Mouse (Mus musculus) thymus, adult 18-20 months (tissue): ENCODE data around the gene Kctd20.

Experiments
- DNase-seq, 2 experiments: peaks; one replicate each; pipeline ENCODE4 v3.0.0; 2022; ENCODE audit warnings: mixed read lengths in 2 of 2

Kctd20 gene

DNA sequence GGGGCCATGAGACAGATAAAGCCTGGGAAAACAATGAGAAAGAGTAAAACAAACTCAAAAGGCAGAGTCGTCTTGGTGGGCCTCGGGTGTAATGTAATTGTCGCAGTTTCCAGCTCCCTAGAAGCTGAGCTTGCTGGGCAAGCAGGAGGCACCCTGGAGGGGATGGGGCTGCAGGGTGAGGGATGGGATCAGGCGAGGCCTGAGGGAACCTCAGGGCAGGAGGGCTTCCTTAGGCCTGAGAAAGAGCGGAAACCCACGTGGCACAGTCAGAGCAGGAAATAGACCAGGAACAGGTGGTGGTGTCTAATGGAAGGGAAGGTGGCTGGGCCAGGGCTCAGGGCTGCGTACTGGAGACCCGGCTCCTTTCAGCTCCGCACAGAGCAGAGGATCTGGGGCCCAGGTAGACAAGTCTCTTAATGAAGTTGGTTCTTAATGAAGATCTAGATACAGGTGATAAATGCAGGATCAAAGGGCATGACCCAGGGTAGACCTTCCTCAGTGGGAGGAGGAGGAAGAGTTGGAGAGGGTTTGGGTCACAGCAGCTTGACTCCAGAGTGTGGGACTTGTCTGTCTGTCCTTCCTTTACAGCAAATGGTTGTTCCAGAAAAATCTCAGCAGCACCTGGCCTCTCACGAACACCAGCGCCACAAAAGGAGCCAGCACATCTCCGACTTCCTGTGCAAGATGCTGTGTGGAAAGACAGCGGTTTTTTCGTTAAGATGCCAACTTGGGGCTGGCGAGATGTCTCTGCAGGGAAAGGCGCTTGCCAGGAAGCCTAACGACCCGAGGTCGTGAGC lies 17.4 kb upstream of the Kctd20 start:
- DNase-seq = no peak

DNA sequence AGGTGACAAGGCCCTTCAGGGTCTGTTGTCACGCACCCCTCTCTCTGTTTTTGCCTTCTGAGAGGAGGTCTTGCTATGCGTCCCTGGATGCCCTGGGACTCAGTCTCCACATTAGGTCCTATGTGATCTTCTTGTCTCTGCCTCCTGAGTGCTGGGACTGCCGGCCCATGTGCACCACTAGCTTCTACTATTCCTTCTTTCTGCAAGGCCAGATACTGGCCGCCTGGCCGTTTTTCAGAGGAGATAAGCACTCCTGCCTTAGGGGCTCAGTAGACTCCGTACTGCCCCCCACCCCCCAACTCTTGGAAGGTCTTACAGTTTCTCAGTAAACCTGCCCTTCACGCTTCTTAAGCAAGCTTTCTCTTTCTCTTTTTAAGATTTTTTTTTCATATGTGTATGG lies 15.6 kb upstream of the Kctd20 start:
- no peak for DNase-seq

DNA sequence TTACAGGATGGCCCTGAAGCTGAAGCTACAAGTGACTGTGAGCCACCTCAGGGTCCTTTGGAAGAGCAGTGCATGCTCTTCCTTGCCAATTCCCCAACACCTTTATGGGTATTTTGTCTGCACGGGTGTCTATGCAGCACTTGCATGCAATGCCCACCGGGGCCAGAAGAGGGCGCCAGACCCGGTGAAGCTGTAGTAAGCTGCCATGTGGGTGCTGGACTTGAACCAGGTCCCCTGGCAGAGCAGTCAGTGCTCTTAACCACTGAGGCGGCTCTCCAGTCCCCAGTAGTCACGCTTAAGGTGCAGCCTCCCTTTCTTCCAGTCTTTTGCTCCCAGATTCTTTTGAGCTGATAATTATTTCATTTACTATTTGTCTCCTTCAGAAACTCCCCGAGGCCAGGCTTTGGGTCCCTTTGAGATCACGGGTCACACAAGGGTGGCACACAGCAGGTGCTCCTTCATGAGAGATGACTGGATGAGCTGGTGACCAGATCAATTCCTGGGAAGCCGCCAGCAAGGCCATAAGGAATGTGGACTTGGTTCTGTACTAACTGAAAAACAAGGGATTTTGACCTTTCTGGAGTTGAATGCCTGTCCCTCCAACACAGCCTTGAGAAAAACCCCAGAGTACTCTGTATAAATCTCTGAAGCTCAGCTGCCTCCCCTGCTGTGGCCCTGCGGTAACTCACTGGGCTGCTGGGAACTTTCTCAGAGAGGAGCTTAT lies 15.0 kb upstream of the Kctd20 start:
- peak in 1 of 2 experiments; percentile 21 for DNase-seq

DNA sequence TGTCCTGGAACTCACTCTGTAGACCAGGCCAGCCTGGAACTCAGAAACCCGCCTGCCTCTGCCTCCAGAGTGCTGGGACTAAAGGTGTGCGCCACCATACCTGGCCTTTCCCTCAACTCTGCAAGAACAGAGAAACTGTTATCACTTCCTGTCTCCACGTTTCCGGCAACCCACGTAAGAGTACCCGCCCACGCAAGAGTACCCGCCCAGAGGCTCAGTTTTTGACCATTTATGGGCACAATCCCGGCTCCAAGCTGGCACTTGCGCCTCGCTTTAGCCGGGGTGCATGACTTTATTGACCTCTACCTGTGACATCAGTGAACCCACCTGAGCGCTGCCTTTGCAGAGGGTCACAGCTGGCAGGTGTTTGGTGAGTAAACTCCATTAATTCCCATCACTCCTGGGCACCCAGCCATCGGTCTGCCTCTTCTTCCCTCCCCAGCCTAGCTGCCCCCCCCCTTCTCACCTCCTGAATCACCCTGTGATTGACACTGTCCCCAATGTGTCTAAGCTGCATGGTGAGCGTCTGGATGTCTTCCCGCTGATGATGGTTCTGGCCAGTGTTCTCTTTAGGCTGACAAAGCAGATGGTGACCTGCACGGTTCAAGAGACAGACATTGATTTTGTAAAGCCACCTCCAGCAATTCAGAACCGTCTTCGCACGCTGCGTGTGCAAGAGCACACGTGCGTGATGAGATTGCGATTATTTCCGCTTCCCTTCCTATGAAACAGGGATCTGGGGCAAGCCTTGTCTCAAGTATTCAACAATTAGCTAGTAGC lies 10.8 kb upstream of the Kctd20 start:
- DNase-seq = no peak

DNA sequence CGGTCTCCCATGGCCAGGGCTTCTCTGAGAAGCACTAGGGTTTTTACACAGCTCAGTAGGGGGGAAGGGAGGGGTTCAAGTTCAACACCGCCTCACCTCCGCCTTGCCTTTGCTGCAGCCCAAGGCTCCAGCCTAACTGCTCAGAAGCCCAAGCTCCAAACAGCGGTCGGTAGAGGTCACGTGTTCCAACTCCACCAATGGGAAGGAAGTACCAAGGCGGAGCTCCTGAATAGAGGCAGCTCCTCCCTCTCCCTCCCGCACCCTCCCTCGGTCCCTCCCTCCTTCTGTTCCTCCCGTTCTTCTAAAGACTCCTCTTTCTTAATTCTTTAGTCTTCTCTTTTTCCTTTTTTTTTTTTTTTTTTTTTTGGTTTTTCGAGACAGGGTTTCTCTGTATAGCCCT lies 9.6 kb upstream of the Kctd20 start:
- no peak for DNase-seq

DNA sequence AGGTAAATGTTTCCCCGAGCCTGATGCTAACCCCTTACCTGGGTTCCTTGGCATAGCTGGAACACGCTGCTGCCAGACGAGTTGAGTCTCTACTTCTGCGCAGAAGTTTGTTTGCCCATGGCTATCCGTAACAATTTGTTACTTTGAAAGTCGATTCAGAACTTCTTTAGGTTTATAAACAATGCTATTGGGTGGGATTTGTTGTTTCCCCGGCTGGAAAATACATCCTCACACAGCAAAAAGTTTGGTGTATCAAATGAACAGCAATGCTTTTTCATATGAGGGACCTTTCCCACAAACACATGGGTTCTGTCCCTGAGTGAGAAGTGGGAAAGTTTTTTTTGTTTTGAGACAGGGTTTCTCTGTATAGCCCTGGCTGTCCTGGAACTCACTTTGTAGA lies 8.0 kb upstream of the Kctd20 start, which contains the start of gene Pxt1:
Pxt1 (minus strand) TSS at position 101 of the 400 bp plus-strand sequence.
- DNase-seq = no peak

DNA sequence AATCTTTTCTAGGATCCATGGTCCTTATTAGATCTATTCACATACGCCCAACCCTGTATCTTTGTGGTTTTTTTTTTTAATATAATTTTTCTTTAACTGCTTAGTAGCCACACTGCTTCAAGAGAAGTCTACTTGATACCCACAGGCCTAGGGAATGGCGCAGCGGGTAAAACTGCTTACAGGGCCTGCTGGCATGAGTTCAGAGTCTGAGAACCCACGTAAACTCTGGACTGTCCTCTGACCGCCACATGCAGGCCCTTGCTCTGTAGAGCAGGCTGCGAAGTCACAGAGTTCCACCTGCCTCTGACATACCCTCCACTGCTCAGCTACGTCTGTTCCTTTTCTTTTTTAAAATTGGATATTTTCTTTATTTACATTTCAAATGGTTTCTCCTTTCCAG lies 7.3 kb upstream of the Kctd20 start:
- no peak for DNase-seq

DNA sequence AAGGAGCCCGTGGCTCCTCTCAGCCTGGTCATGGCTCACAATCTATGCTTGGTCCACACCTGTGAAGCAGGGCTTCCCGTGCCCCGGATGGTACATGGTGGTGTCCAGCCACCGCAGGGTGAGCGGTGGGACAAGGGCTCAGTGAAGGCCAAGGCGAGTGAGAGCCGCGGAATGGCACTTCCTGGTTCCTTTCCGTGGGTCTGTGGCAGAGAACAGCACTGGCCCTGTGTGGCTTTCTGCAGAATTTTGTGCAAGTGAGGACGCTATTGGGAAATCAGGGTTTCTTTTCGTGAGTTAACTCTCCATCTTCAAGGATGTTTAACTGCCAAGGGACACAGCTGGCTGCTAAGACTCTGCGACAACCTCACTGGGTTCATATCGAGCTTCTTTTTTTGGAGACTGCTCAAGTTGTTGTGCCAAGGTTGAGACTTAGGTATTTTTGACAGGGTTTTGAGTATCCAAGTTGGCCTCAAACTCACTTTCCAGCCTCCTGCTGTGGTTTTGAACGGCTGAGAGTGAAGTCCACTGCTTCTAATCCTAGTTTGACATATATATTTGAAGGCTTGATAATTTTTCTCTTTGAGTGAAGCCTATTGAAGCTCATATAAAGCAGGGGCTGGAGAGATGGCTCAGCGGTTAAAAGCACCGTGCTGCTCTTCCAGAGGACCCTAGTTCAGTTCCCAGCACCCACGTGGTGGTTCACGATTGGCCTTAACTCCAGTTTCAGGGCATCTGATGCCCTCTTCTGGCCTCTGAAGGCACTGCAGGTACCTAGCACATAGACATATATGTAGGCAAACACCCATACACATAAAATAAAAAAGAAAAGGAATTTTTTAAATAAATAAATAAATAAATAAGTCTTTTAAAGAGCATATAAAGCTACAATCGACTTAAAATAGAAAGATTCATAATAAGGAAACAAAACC lies 4.5 kb upstream of the Kctd20 start:
- no peak for DNase-seq

DNA sequence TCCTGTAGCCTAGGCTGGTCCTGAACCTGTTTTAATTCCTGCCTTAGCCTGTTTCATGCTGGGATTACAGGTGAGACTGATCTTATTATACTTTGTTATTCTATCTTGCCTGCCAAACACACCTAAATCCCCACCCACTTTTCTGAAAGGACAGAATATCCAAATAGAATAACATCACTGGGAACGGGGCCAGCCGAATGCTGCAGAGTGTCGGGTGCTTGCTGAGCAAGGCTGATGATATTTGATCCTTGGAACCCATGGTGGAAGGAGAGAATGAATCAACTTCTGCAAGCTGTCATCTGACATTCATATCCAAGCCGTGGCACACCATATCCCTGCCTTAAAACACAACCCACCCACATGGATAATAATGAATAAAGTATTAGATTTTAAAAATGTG lies 3.1 kb upstream of the Kctd20 start:
- DNase-seq = no peak

DNA sequence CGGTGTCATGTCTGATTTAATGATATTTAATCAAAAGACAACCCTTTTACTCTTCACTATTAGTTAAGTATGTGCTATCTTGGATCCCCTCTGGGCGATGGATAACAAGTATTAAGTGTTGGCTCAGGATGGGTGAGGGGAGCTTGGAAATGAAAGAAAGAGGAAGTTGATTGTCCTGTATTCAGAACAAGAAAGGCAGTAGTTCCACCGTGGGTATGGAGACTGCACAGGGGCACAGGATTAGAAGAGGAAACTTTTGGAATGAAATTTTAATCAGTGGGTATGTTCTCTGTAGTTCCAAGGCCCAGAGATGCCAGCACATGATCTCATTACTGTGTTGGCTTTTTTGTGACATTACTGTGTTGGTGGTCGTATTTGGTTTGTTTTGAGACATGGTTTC lies 999 bp upstream of the Kctd20 start:
- no peak for DNase-seq

DNA sequence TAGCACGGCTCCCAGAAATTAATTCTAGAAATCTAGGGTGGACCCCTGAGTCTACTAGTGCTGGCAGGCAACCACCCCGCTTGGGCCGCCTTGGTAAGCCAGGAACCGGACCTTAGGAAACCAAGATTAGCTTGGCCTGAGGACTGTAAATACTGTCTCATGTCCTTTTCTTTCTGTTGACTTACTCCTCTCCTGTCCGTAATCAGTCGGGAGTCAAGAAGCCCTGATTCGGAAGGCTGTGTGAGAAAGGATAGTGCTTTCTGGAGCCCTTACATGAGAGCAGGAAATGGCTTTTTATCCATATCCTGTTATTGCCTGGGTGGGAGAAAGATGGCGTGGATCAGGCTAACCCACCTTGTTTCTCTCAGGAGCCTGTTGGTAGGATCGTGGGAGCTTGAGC lies 1.5 kb downstream of the Kctd20 start:
- DNase-seq = no peak

DNA sequence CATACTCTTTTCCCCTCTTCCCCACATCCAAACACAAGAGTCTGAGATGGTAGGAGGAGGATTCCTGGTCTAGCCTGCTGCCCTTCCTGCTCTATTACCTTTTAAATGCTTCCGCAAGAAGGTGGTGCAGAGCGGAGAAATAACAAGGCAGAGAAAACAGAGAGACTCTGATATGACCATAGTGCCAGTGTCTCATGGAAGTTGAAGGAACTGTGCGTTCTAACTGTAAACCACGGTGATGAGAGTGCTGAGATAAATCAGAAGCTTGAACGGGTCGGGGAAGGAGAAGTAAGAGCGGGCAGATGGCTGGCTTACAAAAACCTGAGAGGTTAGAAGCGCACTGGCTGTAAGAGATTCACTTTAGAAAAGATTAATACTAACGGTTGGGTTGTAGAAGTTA lies 2.7 kb downstream of the Kctd20 start:
- no peak for DNase-seq

DNA sequence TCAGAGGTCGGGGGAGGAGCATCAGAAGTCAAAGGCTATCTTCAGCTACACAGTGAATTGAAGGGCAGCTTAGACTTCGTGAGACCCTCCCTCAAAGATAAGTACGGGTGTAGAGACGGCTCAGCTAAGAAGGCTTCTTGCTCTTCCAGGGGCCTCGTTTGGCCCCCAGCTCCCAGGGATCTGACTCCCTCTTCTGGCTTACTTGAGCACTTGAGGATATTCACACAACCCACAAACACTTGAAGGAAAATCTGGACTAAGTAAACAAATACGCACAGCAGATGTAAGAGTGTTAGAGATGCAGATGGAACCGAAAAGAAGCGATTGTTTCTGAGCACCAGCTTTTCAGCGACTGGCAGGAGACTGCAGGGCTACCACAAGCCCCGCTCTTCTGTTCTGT lies 8.8 kb downstream of the Kctd20 start:
- no peak for DNase-seq

DNA sequence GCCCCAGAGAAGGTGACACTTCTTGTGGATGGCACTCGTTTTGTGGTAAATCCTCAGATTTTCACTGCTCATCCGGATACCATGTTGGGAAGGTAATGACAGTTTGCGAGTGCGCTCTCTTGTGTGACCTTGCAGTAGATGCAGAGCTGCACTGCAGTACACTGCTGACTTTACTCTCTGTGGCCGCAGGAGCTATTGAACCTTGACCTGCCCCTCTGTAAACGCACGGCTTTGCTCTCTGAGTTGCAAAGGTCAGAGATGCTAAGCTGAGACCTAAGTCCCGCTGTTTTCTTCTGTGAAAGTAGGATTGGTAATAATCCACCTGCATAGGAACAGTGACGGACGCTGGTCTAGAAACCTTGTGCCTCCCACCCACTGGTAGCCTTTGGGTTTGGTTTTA lies 9.8 kb downstream of the Kctd20 start:
- DNase-seq = no peak

DNA sequence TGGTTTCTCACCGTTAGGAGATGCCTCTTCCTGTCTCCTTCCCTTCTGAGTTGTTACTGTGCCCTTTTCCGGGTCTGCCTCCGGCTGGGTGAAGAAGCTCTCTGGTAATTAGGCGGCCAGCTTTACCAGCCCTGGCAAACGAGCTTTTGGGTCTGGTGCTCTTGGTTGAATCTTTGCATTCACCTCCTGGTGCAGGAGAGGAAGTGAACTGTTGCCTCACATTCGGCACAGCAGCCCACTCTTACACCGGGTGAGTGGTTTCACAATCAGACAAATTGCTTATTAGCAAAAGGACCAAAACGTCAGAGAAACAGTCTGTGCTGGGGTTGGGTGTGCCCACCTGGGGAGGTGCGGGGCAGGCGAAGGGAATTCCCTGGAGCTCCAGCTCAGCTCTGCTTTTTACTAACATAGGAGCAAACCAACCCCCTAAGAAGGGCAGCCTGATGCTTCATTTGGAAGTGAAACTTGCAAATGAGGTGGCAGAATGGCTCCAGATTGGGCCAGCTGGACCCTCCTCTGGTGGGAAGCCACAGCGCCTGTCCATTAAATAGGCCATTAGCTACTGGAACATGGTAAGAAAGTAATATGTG lies 15.4 kb downstream of the Kctd20 start:
- no peak for DNase-seq

DNA sequence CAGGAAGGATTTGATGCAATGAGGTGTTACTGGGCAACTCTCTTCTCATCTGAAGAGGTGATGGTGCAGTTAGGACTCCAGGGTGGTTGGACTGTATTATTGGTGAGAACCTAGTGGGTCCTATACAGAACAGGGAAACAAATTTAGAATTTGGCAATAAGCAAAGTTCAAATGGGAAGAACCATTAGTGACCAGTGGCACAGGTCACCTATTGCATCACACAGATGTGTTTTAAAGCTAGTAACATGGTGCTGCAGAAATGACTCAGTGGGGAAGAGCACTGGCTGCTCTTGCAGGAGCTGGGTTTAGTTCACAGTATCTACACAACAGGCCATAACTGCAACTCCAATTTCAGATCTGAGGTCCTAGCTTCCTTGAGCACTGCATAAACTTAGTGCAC lies 18.4 kb downstream of the Kctd20 start:
- DNase-seq = no peak

DNA sequence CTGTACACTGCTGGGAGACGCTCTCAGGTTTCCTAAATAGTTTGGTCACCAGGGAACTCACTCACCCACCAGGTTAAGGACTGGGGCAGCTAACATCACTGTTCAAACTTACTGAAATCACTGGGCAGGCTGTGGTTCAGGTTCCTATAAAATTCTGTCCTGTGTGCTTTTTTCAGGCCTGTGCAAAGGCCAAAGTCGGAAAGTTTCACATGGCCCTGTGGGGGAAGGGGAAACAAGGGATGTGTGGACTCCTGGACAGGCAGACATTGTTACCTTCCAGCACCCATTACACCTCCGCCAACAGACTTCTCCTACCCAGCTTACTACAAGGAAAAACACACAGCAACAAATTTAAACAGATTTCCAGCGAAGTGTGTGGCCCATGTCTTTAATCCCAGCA lies 27.3 kb downstream of the Kctd20 start:
- DNase-seq = no peak

DNA sequence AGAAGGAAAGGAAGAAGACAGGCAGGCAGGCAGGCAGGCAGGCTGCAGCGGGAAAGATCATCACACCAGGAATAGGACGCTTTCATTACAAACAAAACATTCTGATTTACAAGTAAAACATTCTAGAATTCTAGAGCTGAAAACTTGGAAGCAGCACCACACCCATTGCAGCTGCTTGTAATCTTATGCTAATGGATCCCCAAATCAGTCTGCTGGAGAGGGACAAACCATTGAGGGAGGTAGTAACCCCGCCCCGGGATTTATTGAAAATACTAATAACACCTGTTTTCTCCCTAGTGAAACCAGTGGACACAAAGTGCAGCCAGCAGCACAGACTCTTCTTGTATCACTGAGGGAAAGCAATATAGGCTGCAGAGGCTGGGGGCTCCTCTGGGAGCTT lies 29.3 kb downstream of the Kctd20 start:
- no peak for DNase-seq

DNA sequence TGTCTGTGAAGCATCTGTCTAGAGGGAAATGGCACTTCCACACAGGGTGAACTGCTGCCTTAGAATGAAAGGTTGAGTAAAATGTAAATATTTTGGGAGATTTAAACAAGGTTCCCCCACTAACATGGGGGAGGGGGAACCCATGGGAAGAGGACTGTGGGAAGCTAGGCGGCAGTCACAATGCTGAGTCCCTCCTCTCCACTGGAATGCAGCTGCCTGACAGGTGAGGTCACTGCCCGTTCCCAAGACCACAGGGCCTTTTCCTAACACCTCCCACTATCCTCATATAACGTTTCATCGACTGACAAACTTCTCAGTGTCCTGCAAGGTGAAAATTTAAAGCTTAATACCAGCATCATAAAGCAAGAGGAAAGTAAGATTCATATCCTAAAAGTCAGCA lies 30.8 kb downstream of the Kctd20 start:
- DNase-seq = no peak

DNA sequence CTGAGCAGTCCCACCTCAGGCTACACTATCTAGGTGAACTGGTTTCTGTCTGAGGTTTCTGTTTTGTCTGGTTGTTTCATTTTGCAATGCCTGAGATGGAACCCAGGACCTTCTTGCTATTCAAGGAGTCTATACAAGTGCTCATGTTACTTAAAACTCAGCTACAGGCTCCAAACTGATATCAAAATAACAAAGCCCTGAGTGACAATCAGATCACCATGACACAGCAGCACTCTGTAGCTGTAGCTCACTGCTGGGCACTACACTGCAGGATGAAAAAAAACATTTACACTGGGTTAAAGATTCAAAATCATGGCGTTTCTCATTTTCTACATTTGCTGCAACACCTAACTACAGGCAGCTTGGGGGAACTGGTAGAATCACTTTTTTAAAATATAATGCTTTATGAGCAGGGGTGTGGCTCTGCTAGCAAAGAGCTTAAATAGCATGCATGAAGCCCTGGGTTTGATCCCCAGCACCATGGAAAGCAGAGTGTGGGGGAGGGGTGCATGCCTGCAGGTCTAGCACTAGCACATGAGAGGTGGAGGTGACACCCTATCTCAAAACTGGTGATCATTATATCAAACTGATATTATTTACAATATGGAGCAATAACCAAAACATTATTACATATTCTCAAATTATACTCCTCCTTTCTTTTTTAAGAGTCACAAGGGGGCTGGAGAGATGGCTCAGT lies 33.1 kb downstream of the Kctd20 start:
- DNase-seq = no peak

DNA sequence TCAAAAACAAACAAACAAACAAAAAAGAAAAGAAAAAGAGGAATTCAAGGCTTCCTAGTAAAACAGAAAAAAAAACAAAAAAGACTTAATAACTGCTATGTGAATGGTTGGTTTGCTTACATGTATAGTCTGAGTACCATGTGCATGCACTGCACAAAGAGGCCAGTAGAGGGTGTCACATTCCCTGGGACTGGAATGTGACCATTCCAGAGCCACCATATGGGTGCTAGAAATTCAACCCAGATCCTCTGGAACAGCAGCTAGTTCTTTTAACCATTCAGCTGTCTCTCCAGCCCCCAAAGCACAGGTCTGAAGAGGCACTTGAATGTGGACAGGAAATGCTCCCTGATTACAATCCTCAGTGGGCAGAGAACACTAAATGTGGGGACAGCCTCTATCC lies 35.1 kb downstream of the Kctd20 start:
- DNase-seq = no peak

DNA sequence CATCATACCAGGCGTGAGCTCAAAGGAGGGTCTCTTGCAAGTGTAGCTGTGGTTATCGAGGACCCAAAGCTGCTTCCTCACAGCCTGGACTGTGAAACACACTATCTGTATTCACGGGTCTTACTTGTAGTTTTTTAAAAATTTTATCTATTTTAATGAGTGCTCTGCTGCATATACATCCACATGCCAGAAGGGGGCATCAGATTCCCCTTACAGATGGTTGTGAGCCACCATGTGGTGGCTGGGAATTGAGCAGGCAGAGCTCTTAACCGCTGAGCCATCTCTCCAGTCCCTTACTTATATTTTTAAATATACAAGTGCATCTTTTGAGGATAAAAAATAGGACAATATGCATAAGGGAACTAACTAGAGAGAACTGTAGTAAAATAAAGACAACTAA lies 36.0 kb downstream of the Kctd20 start:
- DNase-seq = no peak
